Mouse (Mus musculus): ENCODE results near the gene Dio3. TPM values are rescaled to one million over a fixed set of nuclear protein-coding genes. Genes with fewer than 3 reads are reported as not detected.

The Dio3 gene
- total and polyA plus RNA-seq, 3 experiments, result not detected

DNA sequence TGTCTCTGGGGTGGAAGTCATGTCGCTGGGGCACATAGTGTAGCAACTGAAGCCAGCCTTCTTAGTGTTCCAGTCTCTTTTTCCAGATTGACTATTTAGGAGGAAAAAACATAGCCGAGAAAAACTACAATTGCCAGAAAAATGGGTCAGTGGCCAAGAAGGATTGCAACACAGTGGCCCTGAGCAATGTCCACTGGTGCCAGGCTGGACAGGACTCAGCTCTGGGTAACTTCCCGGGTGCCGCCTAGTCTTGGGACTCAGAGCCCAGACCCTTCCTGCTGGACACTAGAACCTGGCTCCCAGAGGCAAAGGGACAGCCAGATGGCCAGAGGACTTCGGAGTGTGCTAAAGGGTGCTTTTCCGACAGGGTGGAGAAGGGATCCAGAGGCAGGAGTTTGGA, 34.3 kb upstream of the Dio3 start:
- Histone ChIP-seq H3K9ac (ENCODE audit: control insufficient read depth, low read depth, low read length, poor library complexity, severe bottlenecking) (no peak overlapping the region), H3K27me3 (ENCODE audit: control insufficient read depth in 1 of 2, insufficient read depth in 2 of 2, low read length in 2 of 2) (no peaks in the 10 kb centered on the region), H3K9me3 (replicated peaks; ENCODE audit: insufficient read depth, low read length) (no peaks in the 10 kb centered on the region), H3K36me3 (ENCODE audit: control insufficient read depth in 1 of 2, insufficient read depth in 2 of 2, low read length in 2 of 2) (no peaks in the 10 kb centered on the region), H3K79me2 (ENCODE audit: control insufficient read depth, insufficient read depth, low read length, poor library complexity) (no peaks in the 10 kb centered on the region), H3K4me1 (ENCODE audit: control insufficient read depth in 1 of 2, insufficient read depth in 2 of 2, low read length in 2 of 2) (no peaks in the 10 kb centered on the region), H3K27ac (ENCODE audit: control insufficient read depth, low read depth, low read length) (no peak overlapping the region), H3K4me3 (ENCODE audit: control insufficient read depth in 1 of 2, insufficient read depth in 1 of 2, low read depth in 2 of 2, low read length in 2 of 2) (no peak overlapping the region)
- no peak for TF ChIP-seq ZMIZ1 (IDR thresholded peaks at IDR 0.05; ENCODE audit: low read depth, low read length)
- no peak for TF ChIP-seq ZC3H11A (IDR thresholded peaks at IDR 0.05; ENCODE audit: low read depth, low read length)
- no peak for TF ChIP-seq ZNF384 (IDR thresholded peaks at IDR 0.05; ENCODE audit: low read depth, low read length)
- TF ChIP-seq MYC (IDR thresholded peaks at IDR 0.05; ENCODE audit: low read depth, low read length), result no peak
- TF ChIP-seq NRF1 (IDR thresholded peaks at IDR 0.05; ENCODE audit: insufficient read depth, low read depth, low read length, poor library complexity, severe bottlenecking), result no peak
- no peak for TF ChIP-seq TCF12 (IDR thresholded peaks at IDR 0.05; ENCODE audit: low read depth, low read length)
- TF ChIP-seq EP300 (IDR thresholded peaks at IDR 0.05; ENCODE audit: low read depth in 1 of 2, low read length in 2 of 2), result no peak
- TF ChIP-seq SMC3 (IDR thresholded peaks at IDR 0.05; ENCODE audit: low read depth, low read length), result no peak
- TF ChIP-seq POLR2A (IDR thresholded peaks at IDR 0.05; ENCODE audit: control insufficient read depth in 1 of 2, insufficient read depth in 1 of 2, low read depth in 1 of 2, low read length in 2 of 2, poor library complexity in 1 of 2), result no peak
- no peak for TF ChIP-seq HCFC1 (IDR thresholded peaks at IDR 0.05; ENCODE audit: low read depth, low read length)
- TF ChIP-seq MAFK (IDR thresholded peaks at IDR 0.05; ENCODE audit: borderline replicate concordance, low read depth, low read length), result no peak
- no peak for TF ChIP-seq GATA1 (IDR thresholded peaks at IDR 0.05; ENCODE audit: low read depth, low read length)
- no peak for TF ChIP-seq ELF1 (IDR thresholded peaks at IDR 0.05; ENCODE audit: low read depth, low read length)
- no peak for TF ChIP-seq GABPA (IDR thresholded peaks at IDR 0.05; ENCODE audit: low read depth, low read length)
- TF ChIP-seq JUND (IDR thresholded peaks at IDR 0.05; ENCODE audit: low read depth, low read length), result no peak
- no peak for TF ChIP-seq BHLHE40 (IDR thresholded peaks at IDR 0.05; ENCODE audit: borderline replicate concordance, low read depth, low read length)
- TF ChIP-seq POLR2AphosphoS5 (IDR thresholded peaks at IDR 0.05; ENCODE audit: borderline replicate concordance, low read depth, low read length), result no peak
- DNase-seq (ENCODE audit: low read depth, low spot score), result no peak

DNA sequence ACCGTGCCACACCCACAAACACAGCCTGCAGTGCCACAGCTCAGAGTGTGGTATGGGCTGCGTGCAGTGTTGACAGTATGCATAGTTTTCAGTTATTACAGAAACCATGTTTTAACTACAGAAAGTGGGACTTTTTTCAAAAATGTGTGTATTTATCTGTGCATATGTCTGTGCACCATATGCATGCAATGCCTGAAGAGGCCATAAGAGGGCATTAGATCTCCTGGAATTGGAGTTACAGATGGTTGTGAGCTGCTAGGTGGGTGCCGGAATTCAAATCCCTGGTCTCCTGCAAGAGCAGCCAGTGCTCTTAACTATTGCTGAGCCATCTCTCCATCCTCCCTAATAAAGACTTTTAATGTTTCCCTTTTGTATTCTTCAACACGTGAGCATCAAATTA, 33.4 kb upstream of the Dio3 start:
- TF ChIP-seq CHD2 (IDR thresholded peaks at IDR 0.05; ENCODE audit: low read length), result no peak
- TF ChIP-seq POLR2AphosphoS5 (IDR thresholded peaks at IDR 0.05; ENCODE audit: borderline replicate concordance, low read depth, low read length), result no peak
- no peak for TF ChIP-seq MXI1 (IDR thresholded peaks at IDR 0.05; ENCODE audit: low read depth, low read length)
- TF ChIP-seq ETS1 (IDR thresholded peaks at IDR 0.05; ENCODE audit: low read depth, low read length), result no peak
- TF ChIP-seq NELFE (IDR thresholded peaks at IDR 0.05; ENCODE audit: low read depth, low read length), result no peak
- no peak for TF ChIP-seq NRF1 (IDR thresholded peaks at IDR 0.05; ENCODE audit: insufficient read depth, low read depth, low read length, poor library complexity, severe bottlenecking)
- TF ChIP-seq KAT2A (conservative IDR thresholded peaks at IDR 0.05; ENCODE audit: low read depth, low read length), result no peak
- TF ChIP-seq POLR2AphosphoS2 (IDR thresholded peaks at IDR 0.05; ENCODE audit: low read length), result no peak
- TF ChIP-seq TCF12 (IDR thresholded peaks at IDR 0.05; ENCODE audit: low read depth, low read length), result no peak
- TF ChIP-seq RCOR1 (IDR thresholded peaks at IDR 0.05; ENCODE audit: low read depth, low read length), result no peak
- no peak; a peak in 1 of 6 replicates for TF ChIP-seq CTCF (IDR thresholded peaks at IDR 0.05 in 2 of 3, conservative IDR thresholded peaks at IDR 0.05 in 1 of 3; ENCODE audit: control insufficient read depth in 1 of 3, insufficient read depth in 1 of 3, low read depth in 2 of 3, low read length in 3 of 3, poor library complexity in 1 of 3, severe bottlenecking in 1 of 3)
- TF ChIP-seq ZMIZ1 (IDR thresholded peaks at IDR 0.05; ENCODE audit: low read depth, low read length), result no peak
- Histone ChIP-seq H3K9ac (ENCODE audit: control insufficient read depth, low read depth, low read length, poor library complexity, severe bottlenecking) (no peak overlapping the region), H3K4me3 (ENCODE audit: control insufficient read depth in 1 of 2, insufficient read depth in 1 of 2, low read depth in 2 of 2, low read length in 2 of 2) (no peak overlapping the region), H3K27ac (ENCODE audit: control insufficient read depth, low read depth, low read length) (no peak overlapping the region), H3K27me3 (ENCODE audit: control insufficient read depth in 1 of 2, insufficient read depth in 2 of 2, low read length in 2 of 2) (no peaks in the 10 kb centered on the region), H3K79me2 (ENCODE audit: control insufficient read depth, insufficient read depth, low read length, poor library complexity) (no peaks in the 10 kb centered on the region), H3K36me3 (ENCODE audit: control insufficient read depth in 1 of 2, insufficient read depth in 2 of 2, low read length in 2 of 2) (no peaks in the 10 kb centered on the region), H3K4me1 (ENCODE audit: control insufficient read depth in 1 of 2, insufficient read depth in 2 of 2, low read length in 2 of 2) (no peaks in the 10 kb centered on the region), H3K9me3 (replicated peaks; ENCODE audit: insufficient read depth, low read length) (no peaks in the 10 kb centered on the region)
- DNase-seq (ENCODE audit: low read depth, low spot score), result no peak
